Mouse (Mus musculus) limb, embryonic 12.5 days (tissue): Measurements from ENCODE around the gene Stat6. TPM values are rescaled to one million over a fixed set of nuclear protein-coding genes. Genes with fewer than 3 reads are reported as not detected.

ENCODE experiments used
- ATAC-seq: fragments of 200-750 bp; cut with Nextera tagmentation; 2 replicates; pipeline ENCODE4 v1.8.0; 2017; ENCODE audit warnings: low read depth, moderate TSS enrichment; ENCODE audit not compliant: insufficient number of reproducible peaks, insufficient read depth, low FRiP score, low TSS enrichment
- H3K27ac ChIP-seq: fragments of 300-500 bp; sonication (generic); 2 replicates; pipeline ENCODE4 v1.5.1; 2016; ENCODE audit warnings: mild to moderate bottlenecking, moderate library complexity
- H3K27me3 ChIP-seq: fragments of 300-500 bp; sonication (generic); 2 replicates; pipeline ENCODE4 v1.6.1; 2016; ENCODE audit warnings: mild to moderate bottlenecking, moderate library complexity
- H3K36me3 ChIP-seq: fragments of 300-500 bp; sonication (generic); 2 replicates; pipeline ENCODE4 v1.6.1; 2016; ENCODE audit warnings: mild to moderate bottlenecking, moderate library complexity
- H3K4me1 ChIP-seq: fragments of 300-500 bp; sonication (generic); replicated peaks from 2 replicates; pipeline ENCODE4 v1.6.1; 2016
- H3K4me2 ChIP-seq: fragments of 300-500 bp; sonication (generic); 2 replicates; pipeline ENCODE4 v1.6.1; 2016; ENCODE audit warnings: mild to moderate bottlenecking, moderate library complexity
- H3K4me3 ChIP-seq: fragments of 300-500 bp; sonication (generic); replicated peaks from 2 replicates; pipeline ENCODE4 v1.5.1; 2016; ENCODE audit warnings: mild to moderate bottlenecking
- H3K9ac ChIP-seq: fragments of 300-500 bp; sonication (generic); replicated peaks from 2 replicates; pipeline ENCODE4 v1.6.1; 2016; ENCODE audit warnings: mild to moderate bottlenecking, moderate library complexity
- H3K9me3 ChIP-seq: fragments of 300-500 bp; sonication (generic); 2 replicates; pipeline ENCODE4 v1.6.1; 2016; ENCODE audit warnings: mild to moderate bottlenecking, moderate library complexity
- WGBS: fragments of 180-500 bp; shearing (Covaris S2); methylation state at CpG from one replicate; pipeline ENCODE4 v1.1.7; 2016; 5-methylcytosine and 5-hydroxymethylcytosine counted together
- polyA plus RNA-seq: library from polyadenylated mRNA; unstranded; fragments of >200 nt; fragmentation: Nextera tagmentation; extraction: Ambion mirVana; gene quantifications from 2 replicates; pipeline ENCODE4 v1.2.1, GENCODE M21; 2016

Gene Stat6
- polyA plus RNA-seq, 1 experiment from 2014 or later = 8.7 TPM

DNA sequence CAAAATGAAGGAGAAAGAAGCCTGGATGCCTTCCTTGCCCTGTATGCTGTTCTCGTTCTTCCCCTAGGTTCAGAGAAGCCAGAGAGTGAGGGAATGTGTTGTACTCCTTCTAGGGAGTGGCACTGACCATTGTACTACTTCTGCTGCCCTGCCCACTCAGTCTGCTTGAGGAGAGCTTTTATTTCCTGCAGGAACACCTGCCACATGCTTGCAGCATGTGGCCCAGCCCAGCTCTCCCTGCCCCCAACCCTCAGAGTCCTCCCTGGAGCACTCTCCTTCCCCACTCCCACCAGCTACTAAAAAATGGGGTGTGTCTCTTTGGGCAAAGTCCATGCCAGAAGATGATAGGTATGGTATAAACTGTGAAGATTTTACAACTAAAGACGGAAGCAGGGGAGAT is 61.5 kb downstream of the Stat6 start:
- Histone ChIP-seq H3K27me3 (no peaks in the 10 kb centered on the region), H3K27ac (no peak overlapping the region), H3K36me3 (peaks cover 6% of the 10 kb centered on the region), H3K4me1 (no peaks in the 10 kb centered on the region), H3K9me3 (no peaks in the 10 kb centered on the region), H3K4me2 (no peak overlapping the region), H3K4me3 (no peak overlapping the region), H3K9ac (no peak overlapping the region)
- ATAC-seq = no peak
- 67% methylated on average over 2 of the region's 2 CpGs for WGBS

DNA sequence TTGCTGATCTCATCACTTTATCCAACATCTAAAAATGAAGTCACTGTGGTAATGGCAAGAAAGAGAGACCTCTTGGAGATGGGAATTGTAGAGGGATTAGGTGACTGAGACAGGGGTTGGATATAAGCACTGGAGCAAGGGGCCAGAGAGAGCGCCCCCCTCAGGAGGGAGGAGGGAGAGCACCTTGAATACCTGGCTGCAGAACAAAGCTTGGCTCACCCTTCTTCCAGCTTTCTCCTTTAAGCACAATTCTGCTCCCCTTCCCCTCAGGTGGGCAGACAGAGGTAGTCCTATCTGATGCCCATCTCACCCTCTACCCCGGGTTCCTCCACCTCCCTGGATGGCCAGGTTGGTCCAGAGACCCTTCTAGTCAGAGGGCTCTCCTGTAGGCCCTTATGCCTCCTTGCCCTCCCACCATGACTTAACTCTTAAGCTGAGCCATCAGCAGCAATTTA is 62.0 kb downstream of the Stat6 start, which contains the start of gene Myo1a:
Myo1a (plus strand) TSS at position 405 of the 455 bp plus-strand sequence.
- H3K27me3 ChIP-seq = no peaks in the 10 kb centered on the region
- H3K9me3 ChIP-seq = no peaks in the 10 kb centered on the region
- no peak within 1 kb of the TSS for H3K4me2 ChIP-seq
- H3K4me1 ChIP-seq = no peaks in the 10 kb centered on the region
- WGBS = 68% methylated on average over 2 of the region's 2 CpGs
- no peak within 1 kb of the TSS for H3K4me3 ChIP-seq
- H3K9ac ChIP-seq = no peak within 1 kb of the TSS
- no peak within 1 kb of the TSS for H3K27ac ChIP-seq
- no peak for ATAC-seq
- H3K36me3 ChIP-seq = 0 out of 2 replicates have a peak, but pooled peaks cover under 1% of the 10 kb centered on the region

DNA sequence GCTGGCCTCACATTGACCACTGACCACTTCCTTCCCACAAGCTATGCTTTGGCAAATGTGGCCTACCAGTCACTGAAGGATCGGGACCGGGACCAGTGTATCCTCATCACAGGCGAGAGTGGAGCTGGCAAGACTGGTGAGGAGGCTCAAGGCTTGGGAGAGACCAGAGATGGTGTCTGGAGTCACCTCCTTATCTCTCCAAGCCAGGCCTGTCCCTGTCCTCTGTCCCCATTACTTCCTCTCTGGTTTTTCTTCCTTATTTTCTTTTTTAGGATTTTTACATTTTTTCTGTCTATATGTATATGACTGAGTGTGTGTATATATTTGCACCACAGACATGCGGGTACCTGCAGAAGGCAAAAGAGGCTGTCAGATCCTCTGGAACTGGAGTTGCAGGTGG is 63.0 kb downstream of the Stat6 start:
- Histone ChIP-seq H3K36me3 (no peaks in the 10 kb centered on the region), H3K9me3 (no peaks in the 10 kb centered on the region), H3K27me3 (no peaks in the 10 kb centered on the region), H3K4me2 (no peak overlapping the region), H3K4me1 (no peaks in the 10 kb centered on the region), H3K9ac (no peak overlapping the region), H3K27ac (no peak overlapping the region), H3K4me3 (no peak overlapping the region)
- no peak for ATAC-seq
- WGBS = 89% methylated on average over 4 of the region's 4 CpGs

DNA sequence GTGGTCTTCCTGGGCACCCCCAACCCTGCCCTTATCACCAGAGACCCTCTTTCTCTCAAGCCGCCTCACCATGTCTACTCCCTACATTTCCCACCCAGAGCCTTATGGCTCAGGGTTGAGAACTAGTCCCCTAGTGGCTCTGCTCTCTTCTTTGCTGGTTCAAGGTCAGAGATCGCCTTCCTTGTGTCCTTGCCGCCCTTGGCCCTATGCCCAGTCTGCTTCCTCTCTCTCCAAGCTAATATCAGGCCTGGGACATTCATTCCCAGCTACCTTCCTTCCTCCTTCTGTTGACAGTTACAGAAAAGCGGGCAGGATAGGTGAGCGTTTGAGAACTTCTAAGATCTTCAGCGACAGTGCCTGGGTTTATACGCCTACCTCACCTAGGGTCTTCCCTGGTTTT is 64.9 kb downstream of the Stat6 start:
- Histone ChIP-seq H3K36me3 (no peaks in the 10 kb centered on the region), H3K4me1 (peaks cover 6% of the 10 kb centered on the region; the same call in 1 of the 2 replicates), H3K27me3 (no peaks in the 10 kb centered on the region), H3K27ac (no peak overlapping the region), H3K9ac (no peak overlapping the region), H3K4me2 (no peak overlapping the region), H3K9me3 (no peaks in the 10 kb centered on the region), H3K4me3 (no peak overlapping the region)
- ATAC-seq = no peak
- WGBS = 88% methylated on average over 7 of the region's 7 CpGs

DNA sequence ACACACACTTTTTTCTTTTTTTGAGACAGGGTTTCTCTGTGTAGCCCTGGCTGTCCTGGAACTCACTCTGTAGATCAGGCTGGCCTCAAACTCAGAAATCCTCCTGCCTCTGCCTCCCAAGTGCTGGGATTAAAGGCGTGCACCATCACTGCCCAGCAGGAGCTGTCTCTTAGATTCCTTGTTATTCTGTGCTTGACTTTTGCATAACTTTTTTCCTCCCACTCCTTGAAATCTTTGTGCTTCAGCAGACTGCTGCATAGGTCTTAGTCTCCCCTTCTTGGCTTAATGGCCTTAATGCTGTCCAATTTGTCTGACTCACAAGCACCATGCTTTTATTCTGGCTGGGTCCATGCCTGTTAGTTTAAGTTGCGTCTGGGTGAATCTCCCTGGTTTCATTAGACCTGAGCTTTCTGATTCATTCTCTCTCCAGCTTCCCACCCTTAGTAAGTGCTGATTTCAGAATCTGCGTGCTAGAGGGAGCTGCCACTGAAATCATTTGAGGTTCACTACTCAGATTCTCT is 66.1 kb downstream of the Stat6 start:
- Histone ChIP-seq H3K4me1 (peaks cover 16% of the 10 kb centered on the region), H3K9ac (no peak overlapping the region), H3K4me3 (no peak overlapping the region), H3K4me2 (no peak overlapping the region), H3K27ac (no peak overlapping the region), H3K27me3 (no peaks in the 10 kb centered on the region), H3K9me3 (no peaks in the 10 kb centered on the region), H3K36me3 (no peaks in the 10 kb centered on the region)
- no peak for ATAC-seq
- WGBS = 82% methylated on average over 3 of the region's 3 CpGs

DNA sequence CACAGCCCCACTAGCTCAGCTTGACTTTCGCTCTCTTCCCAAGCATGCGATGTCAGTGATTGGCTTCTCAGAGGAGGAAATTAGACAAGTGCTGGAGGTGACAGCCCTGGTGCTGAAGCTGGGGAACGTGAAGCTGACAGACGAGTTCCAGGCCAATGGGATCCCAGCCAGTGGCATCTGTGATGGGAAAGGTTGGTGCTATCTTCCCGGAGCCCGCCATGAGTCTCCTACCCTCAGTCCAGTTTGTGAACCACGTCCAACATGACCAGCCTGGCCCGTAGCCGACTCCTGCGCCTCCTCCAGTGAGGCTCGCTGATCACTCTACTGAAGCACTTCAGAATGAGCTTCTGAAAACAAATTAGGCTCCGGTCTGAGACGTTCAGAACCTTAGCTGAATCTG is 67.5 kb downstream of the Stat6 start:
- no peak overlapping the region for H3K9ac ChIP-seq
- no peaks in the 10 kb centered on the region for H3K9me3 ChIP-seq
- H3K4me1 ChIP-seq = peaks cover 17% of the 10 kb centered on the region
- ATAC-seq = no peak
- WGBS = 80% methylated on average over 13 of the region's 13 CpGs
- no peak overlapping the region for H3K4me2 ChIP-seq
- no peaks in the 10 kb centered on the region for H3K36me3 ChIP-seq
- H3K27me3 ChIP-seq = no peaks in the 10 kb centered on the region
- H3K27ac ChIP-seq = no peak overlapping the region
- no peak overlapping the region for H3K4me3 ChIP-seq

Other genes starting within 250 kb of the Stat6 start
- gene Stac3, start 141.3 kb upstream of the Stat6 start, polyA plus RNA-seq = 11.5 and 11.7 TPM in 2 replicates
- gene Ndufa4l2, start 128.0 kb upstream of the Stat6 start, polyA plus RNA-seq = 0.60 and 1.6 TPM in 2 replicates
- 96.8 and 98.1 TPM in 2 replicates for gene Shmt2, start 120.5 kb upstream of the Stat6 start, polyA plus RNA-seq
- gene Nxph4, start 108.4 kb upstream of the Stat6 start, polyA plus RNA-seq = 4.2 and 6.3 TPM in 2 replicates
- 87.6 and 94.7 TPM in 2 replicates for gene Lrp1, start 21.8 kb upstream of the Stat6 start, polyA plus RNA-seq
- gene Nemp1, start 23.9 kb downstream of the Stat6 start, polyA plus RNA-seq = 12.6 and 13.5 TPM in 2 replicates
- gene Nab2, start 25.6 kb downstream of the Stat6 start, polyA plus RNA-seq = 15.3 and 19.1 TPM in 2 replicates
- 0.33 and 0.59 TPM in 2 replicates for gene Myo1a, start 62.2 kb downstream of the Stat6 start, polyA plus RNA-seq
- gene Tac2, start 81.5 kb downstream of the Stat6 start, polyA plus RNA-seq = 1.1 and 1.8 TPM in 2 replicates
- 4.3 and 4.6 TPM in 2 replicates for gene Zbtb39, start 96.6 kb downstream of the Stat6 start, polyA plus RNA-seq
- gene Gpr182, start 108.7 kb downstream of the Stat6 start, polyA plus RNA-seq = 0.49 and 0.59 TPM in 2 replicates
- 0.05 TPM in 1 of 2 replicates, not detected in the other for gene Rdh1, start 116.7 kb downstream of the Stat6 start, polyA plus RNA-seq
- gene Rdh16f1, start 116.8 kb downstream of the Stat6 start, polyA plus RNA-seq = 0.16 TPM in 1 of 2 replicates, not detected in the other
- 0.15 TPM in 1 of 2 replicates, not detected in the other for gene Rdh9, start 133.4 kb downstream of the Stat6 start, polyA plus RNA-seq
- not detected in 2 replicates for gene Rdh16, start 158.2 kb downstream of the Stat6 start, polyA plus RNA-seq
- not detected in 2 replicates for gene Rdh19, start 206.9 kb downstream of the Stat6 start, polyA plus RNA-seq
- gene Rdh16f2, start 223.5 kb downstream of the Stat6 start, polyA plus RNA-seq = not detected in 2 replicates
- gene Rdh7, start 245.8 kb downstream of the Stat6 start, polyA plus RNA-seq = not detected in 2 replicates